Mouse (Mus musculus) gastrocnemius, postnatal 14 days (tissue): ENCODE measurements around the gene Nat8f2. TPM values are rescaled to one million over a fixed set of nuclear protein-coding genes. Genes with fewer than 3 reads are reported as not detected.
A peak's percentile ranks its signal among the peaks of the same experiment; 100 is the strongest.
"Not testable (repeated sequence)": the region's sequence is repeated elsewhere in the genome, so short reads cannot be mapped to it uniquely, and the experiment has no call there.

Experiments used
- DNase-seq: peaks from one replicate; pipeline ENCODE4 v3.0.0; 2021; ENCODE audit warnings: mixed read lengths
- intact Hi-C: fragments of 180-260 bp; cut with DNase I; formaldehyde crosslinking; loops from one replicate; pipeline ENCODE4 v1.15.1; 2025; ENCODE audit warnings: low total_unique reads
- long read RNA-seq, 2 experiments: library from polyadenylated mRNA; stranded (forward); transcript quantifications; one replicate each; pipeline ENCODE4 v2.0.0; 2021
- total RNA-seq, 2 experiments: library from RNA; stranded (reverse); gene quantifications; 2 replicates each; pipeline ENCODE4 v1.2.3; 2021

Nat8f2 gene
- total RNA-seq: under 1 TPM; 0.24 to 0.27 TPM
- long read RNA-seq, experiment 1, partial matches to known transcripts: 0 of 1 reads
- long read RNA-seq, experiment 1, other reads (novel, unspliced or antisense): 1 of 1 reads
- long read RNA-seq, experiment 2: 0 reads

GRCm38 (mm10) chr6:85869006-85869405 is at the start of gene Nat8f2:
TSS of gene Nat8f2 (minus strand) at chr6:85869158.
- intact Hi-C loops, DNase-seq: not testable (repeated sequence)

GRCm38 (mm10) chr6:85918341-85918740 is 49.4 kb upstream of the Nat8f2 start:
- intact Hi-C loops, DNase-seq: not testable (repeated sequence)

GRCm38 (mm10) chr6:85916596-85916995 is 47.6 kb upstream of the Nat8f2 start:
- intact Hi-C loops: no loop called here
- DNase-seq: no peak

- intact Hi-C loops: not testable (repeated sequence)
- DNase-seq: peak; percentile 89
Measured at GRCm38 (mm10) chr6:85915539-85916513, 46.9 kb upstream of the Nat8f2 start, which contains the start of gene Nat8f1. TSS of gene Nat8f1 (minus strand) at chr6:85915687.

GRCm38 (mm10) chr6:85915141-85915538 is 46.2 kb upstream of the Nat8f2 start:
- intact Hi-C loops: no loop called here
- DNase-seq: no peak

- DNase-seq: no peak
- intact Hi-C loops: no loop called here
Measured at GRCm38 (mm10) chr6:85911587-85911986, 42.6 kb upstream of the Nat8f2 start, which contains the start of gene Tprkb. TSS of gene Tprkb (plus strand) at chr6:85911865.

- DNase-seq: no peak
- intact Hi-C loops: no loop called here
Measured at GRCm38 (mm10) chr6:85909704-85910103, 40.7 kb upstream of the Nat8f2 start.

- no peak for DNase-seq
- intact Hi-C loops: no loop called here
Measured at GRCm38 (mm10) chr6:85908341-85908740, 39.4 kb upstream of the Nat8f2 start.

- peak; percentile 22 for DNase-seq
Measured at GRCm38 (mm10) chr6:85906911-85907351, 38.0 kb upstream of the Nat8f2 start.

GRCm38 (mm10) chr6:85904642-85905061 is 35.7 kb upstream of the Nat8f2 start, which contains the start of gene Nat8f4:
TSS of gene Nat8f4 (minus strand) at chr6:85904884.
- peak; percentile 73 for DNase-seq
- intact Hi-C loops: loop anchor here (5.0 kb wide), 1 partner anchor 72 kb away; the partner anchor contains the start of gene Nat8

More at GRCm38 (mm10) chr6:85906911-85907351, 38.0 kb upstream of the Nat8f2 start:
- intact Hi-C loops: not testable (repeated sequence)

- intact Hi-C loops: loop anchor here (5.0 kb wide), 1 partner anchor 70 kb away; the partner anchor contains the start of gene Nat8
- no peak for DNase-seq
Measured at GRCm38 (mm10) chr6:85902303-85902702, 33.3 kb upstream of the Nat8f2 start.

GRCm38 (mm10) chr6:85898596-85899475 is 29.9 kb upstream of the Nat8f2 start:
- intact Hi-C loops, DNase-seq: not testable (repeated sequence)

- intact Hi-C loops: not testable (repeated sequence)
- peak; percentile 17 for DNase-seq
Measured at GRCm38 (mm10) chr6:85895061-85895648, 26.2 kb upstream of the Nat8f2 start.

- DNase-seq: no peak
Measured at GRCm38 (mm10) chr6:85888961-85889360, 20.0 kb upstream of the Nat8f2 start.

GRCm38 (mm10) chr6:85884311-85884710 is 15.4 kb upstream of the Nat8f2 start:
- intact Hi-C loops: no loop called here
- no peak for DNase-seq

More at GRCm38 (mm10) chr6:85888961-85889360, 20.0 kb upstream of the Nat8f2 start:
- intact Hi-C loops: no loop called here

- DNase-seq, intact Hi-C loops: not testable (repeated sequence)
Measured at GRCm38 (mm10) chr6:85883246-85883645, 14.3 kb upstream of the Nat8f2 start.

GRCm38 (mm10) chr6:85867726-85868690 is 950 bp downstream of the Nat8f2 start:
- DNase-seq: no peak
- intact Hi-C loops: no loop called here

- intact Hi-C loops, DNase-seq: not testable (repeated sequence)
Measured at GRCm38 (mm10) chr6:85866995-85867394, 2.0 kb downstream of the Nat8f2 start.
